Mouse (Mus musculus) testis, adult 2 months (tissue): ENCODE measurements around the gene Cblb.

ENCODE experiments used
- CTCF ChIP-seq: fragments of 200-500 bp; IDR thresholded peaks from 2 replicates; pipeline ENCODE4 v1.5.1; 2012; ENCODE audit warnings: low read depth, mild to moderate bottlenecking, inconsistent platforms, low read length, moderate library complexity; ENCODE audit not compliant: control insufficient read depth, insufficient read depth, insufficient replicate concordance
- POLR2A ChIP-seq: fragments of 200-500 bp; IDR thresholded peaks from 2 replicates; pipeline ENCODE4 v1.6.1; 2012; ENCODE audit warnings: low read depth, mild to moderate bottlenecking, inconsistent platforms, low read length, moderate library complexity; ENCODE audit not compliant: control insufficient read depth

- TF ChIP-seq POLR2A (no peak), CTCF (no peak)
Measured at GRCm38 (mm10) chr16:52132808-52133490, 101.9 kb downstream of the Cblb start.
